Comparison of ENCODE assay signal across 8 mouse cellular contexts in genomic region chr16:55460519-55460918, GRCm38 (mm10).
DNase-seq lines count a peak whose midpoint lies in the region; ATAC-seq and TF ChIP-seq lines count a peak whose summit lies in the region.
"Had no signal": no experiment of that assay in that cellular context is flagged by ENCODE, and none has a peak within 500 bp of the region (broad histone marks: within the 10 kb centered on the region; RNA-seq: fewer than 3 reads in every experiment).

No protein-coding gene starts in this region.

- DNase-seq in liver, postnatal 0 days: no peak
- DNase-seq in liver, embryonic 11.5 days (ENCODE audit: low spot score): no peak
- DNase-seq in adipocyte (ENCODE audit: low spot score): peak; percentile 17
- peak; percentile 52 for DNase-seq in midbrain, postnatal 0 days (ENCODE audit: low spot score)
- DNase-seq in frontal cortex, postnatal 36 days (ENCODE audit: low spot score in 2 of 2): no peak
- DNase-seq: right cerebral cortex, postnatal 25 days had no signal

- H3K36me3 ChIP-seq in liver, postnatal 0 days (replicated peaks; ENCODE audit: insufficient read depth, low read length): no peaks in the 10 kb centered on the region
- no peaks in the 10 kb centered on the region for H3K36me3 ChIP-seq in liver, embryonic 11.5 days (ENCODE audit: control insufficient read depth, insufficient read depth, low read length)
- H3K36me3 ChIP-seq in midbrain, postnatal 0 days (ENCODE audit: insufficient read depth, low read length): no peaks in the 10 kb centered on the region

- no peaks in the 10 kb centered on the region for H3K9me3 ChIP-seq in liver, postnatal 0 days (ENCODE audit: low read length)
- no peaks in the 10 kb centered on the region for H3K9me3 ChIP-seq in liver, embryonic 11.5 days (ENCODE audit: control insufficient read depth, low read length)
- no peaks in the 10 kb centered on the region for H3K9me3 ChIP-seq in midbrain, postnatal 0 days (ENCODE audit: low read length)

- H3K4me1 ChIP-seq in liver, postnatal 0 days (ENCODE audit: insufficient read depth): no peaks in the 10 kb centered on the region
- no peaks in the 10 kb centered on the region for H3K4me1 ChIP-seq in liver, embryonic 11.5 days (replicated peaks; ENCODE audit: control insufficient read depth, insufficient read depth, low read length)
- H3K4me1 ChIP-seq in embryonic fibroblast, embryonic 13.5 days (ENCODE audit: control insufficient read depth, insufficient read depth, low read length): no peaks in the 10 kb centered on the region
- no peaks in the 10 kb centered on the region for H3K4me1 ChIP-seq in midbrain, postnatal 0 days (ENCODE audit: insufficient read depth, low read length)

- no peaks in the 10 kb centered on the region for H3K27me3 ChIP-seq in liver, postnatal 0 days (ENCODE audit: insufficient read depth, low read length)
- H3K27me3 ChIP-seq in liver, embryonic 11.5 days (replicated peaks; ENCODE audit: control insufficient read depth, insufficient read depth, low read length): no peaks in the 10 kb centered on the region
- H3K27me3 ChIP-seq in midbrain, postnatal 0 days (ENCODE audit: insufficient read depth, low read length): no peaks in the 10 kb centered on the region

- no peak for ATAC-seq in liver, postnatal 0 days
- no peak for ATAC-seq in liver, embryonic 11.5 days (replicated peaks; ENCODE audit: low FRiP score)
- no peak for ATAC-seq in midbrain, postnatal 0 days (ENCODE audit: low FRiP score)
- no peak for ATAC-seq in megakaryocyte, adult 5-6 weeks (ENCODE audit: poor library complexity, severe bottlenecking)

- no peak overlapping the region for H3K9ac ChIP-seq in liver, postnatal 0 days (replicated peaks)
- no peak overlapping the region for H3K9ac ChIP-seq in liver, embryonic 11.5 days (ENCODE audit: low read depth, low read length)
- H3K9ac ChIP-seq in midbrain, postnatal 0 days (replicated peaks; ENCODE audit: low read length, poor library complexity, severe bottlenecking): no peak overlapping the region

- H3K4me2 ChIP-seq in liver, postnatal 0 days (ENCODE audit: low read depth, low read length): no peak overlapping the region
- H3K4me2 ChIP-seq in liver, embryonic 11.5 days: no peak overlapping the region
- no peak overlapping the region for H3K4me2 ChIP-seq in midbrain, postnatal 0 days (ENCODE audit: low read depth, low read length, poor library complexity, severe bottlenecking)

- peak; percentile 47 for TF ChIP-seq CTCF in liver, postnatal 0 days (IDR thresholded peaks at IDR 0.05; ENCODE audit: low read depth)
- peak; percentile 83; the same call in 1 of the 2 replicates for TF ChIP-seq CTCF in embryonic fibroblast, embryonic 13.5 days (IDR thresholded peaks at IDR 0.05; ENCODE audit: borderline replicate concordance, insufficient read depth, low read length)
- TF ChIP-seq CTCF in midbrain, postnatal 0 days (IDR thresholded peaks at IDR 0.05): peak; percentile 75

- no peak overlapping the region for H3K4me3 ChIP-seq in liver, postnatal 0 days (ENCODE audit: low read depth, low read length)
- no peak overlapping the region for H3K4me3 ChIP-seq in liver, embryonic 11.5 days (ENCODE audit: low read depth, low read length)
- H3K4me3 ChIP-seq in embryonic fibroblast, embryonic 13.5 days (ENCODE audit: insufficient read depth, low read length): no peak overlapping the region
- H3K4me3 ChIP-seq in midbrain, postnatal 0 days (ENCODE audit: low read depth, low read length): no peak overlapping the region

- no peak for TF ChIP-seq EP300 in liver, postnatal 0 days (IDR thresholded peaks at IDR 0.05; ENCODE audit: low read depth)

- no peak overlapping the region for H3K27ac ChIP-seq in liver, postnatal 0 days (ENCODE audit: low read depth)
- H3K27ac ChIP-seq in liver, embryonic 11.5 days (ENCODE audit: low read depth, low read length): no peak overlapping the region
- H3K27ac ChIP-seq in embryonic fibroblast, embryonic 13.5 days (ENCODE audit: insufficient read depth, low read length): no peak overlapping the region
- H3K27ac ChIP-seq in midbrain, postnatal 0 days (ENCODE audit: low read depth, low read length): no peak overlapping the region

- no peak for TF ChIP-seq POLR2A in embryonic fibroblast, embryonic 13.5 days (IDR thresholded peaks at IDR 0.05; ENCODE audit: low read depth, low read length)

Comparison
In these comparisons a context has a peak if more than half of its experiments do, and no peak if none do; other contexts are left out.
1. DNase-seq: peak in adipocyte (single experiment) and midbrain, postnatal 0 days (single experiment); none in liver, postnatal 0 days (single experiment), liver, embryonic 11.5 days (single experiment) and frontal cortex, postnatal 36 days (0 of 2).
2. Peak in every context shown above with its lines, with median percentiles within 50 percentile points of each other: CTCF ChIP-seq.